Mouse (Mus musculus): ENCODE data around the gene Tsr2.
A peak's percentile ranks its signal among the peaks of the same experiment; 100 is the strongest.

The Tsr2 gene

DNA sequence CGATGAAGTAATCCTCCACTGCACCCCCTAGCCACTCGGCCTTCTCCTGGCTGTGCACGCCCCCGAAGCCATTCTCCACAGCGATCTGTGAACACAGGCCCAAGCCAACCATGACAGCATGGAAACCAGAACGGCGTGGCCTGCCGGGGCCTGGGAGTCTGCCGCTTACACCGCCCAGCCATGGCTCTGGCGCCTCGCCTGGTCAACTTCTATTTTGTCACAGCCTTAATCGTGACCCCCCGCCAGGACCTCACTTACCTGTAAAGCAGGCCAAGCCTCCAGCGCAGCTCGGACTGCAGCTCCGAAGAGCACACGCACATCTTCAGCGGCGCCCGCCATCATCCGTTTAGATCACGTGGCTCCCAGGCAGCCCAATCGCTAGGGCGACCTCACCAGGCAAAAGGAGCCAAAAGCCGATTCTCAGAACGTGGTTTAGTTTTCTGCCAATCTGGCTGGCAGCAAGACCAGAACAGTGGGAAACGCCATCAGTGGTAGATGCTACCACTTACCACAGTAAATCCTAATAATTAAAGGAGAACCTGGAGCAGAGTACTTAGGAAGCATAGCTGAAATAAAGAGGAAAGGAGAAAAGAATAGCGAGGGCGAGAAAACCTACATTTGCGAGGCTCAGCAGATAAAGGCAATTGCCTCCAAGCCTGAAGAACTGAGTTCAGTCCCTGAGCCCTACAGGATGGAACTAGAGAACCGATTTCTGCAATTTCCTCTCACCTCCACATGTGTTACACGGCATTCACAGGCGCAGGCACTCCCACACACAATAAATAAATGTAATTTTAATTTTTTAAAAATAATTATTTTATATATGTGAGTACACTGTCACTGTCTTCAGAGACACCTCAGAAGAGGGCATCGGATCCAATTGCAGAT is at the start of gene Tsr2:
Gene Tsr2, minus strand, starts transcription at position 373 of the 888 bp plus-strand sequence.
- DNase-seq (ENCODE audit: low spot score in 2 of 2) = peak; percentile 58 to 75

- DNase-seq (ENCODE audit: low spot score in 2 of 2) = no peak
These were observed 36.4 kb upstream of the Tsr2 start for GRCm38 (mm10) chrX:151132785-151133184.

- DNase-seq (ENCODE audit: low spot score in 2 of 2) = no peak
These were observed 34.1 kb upstream of the Tsr2 start for GRCm38 (mm10) chrX:151130493-151130892.

DNA sequence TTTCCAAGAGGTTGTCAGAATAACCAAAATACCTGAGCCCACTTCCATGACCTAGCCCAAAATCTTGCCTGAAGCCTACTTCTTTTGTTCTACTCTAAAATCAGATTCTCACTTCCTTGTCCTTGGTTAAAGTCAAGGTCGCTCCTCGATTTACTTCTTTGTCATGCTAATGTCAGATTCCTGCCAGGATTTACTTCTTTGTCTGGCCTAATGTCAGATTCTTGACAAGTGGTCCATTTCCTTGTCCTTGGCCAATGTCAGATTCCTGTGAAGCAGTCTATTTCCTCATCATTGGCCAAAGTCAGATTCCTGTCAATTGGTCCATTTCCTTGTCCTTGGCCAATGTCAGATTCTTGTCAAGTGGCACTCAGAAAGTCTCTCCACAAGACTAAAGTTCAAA is 27.6 kb upstream of the Tsr2 start:
- no peak for DNase-seq (ENCODE audit: low spot score in 2 of 2)

DNA sequence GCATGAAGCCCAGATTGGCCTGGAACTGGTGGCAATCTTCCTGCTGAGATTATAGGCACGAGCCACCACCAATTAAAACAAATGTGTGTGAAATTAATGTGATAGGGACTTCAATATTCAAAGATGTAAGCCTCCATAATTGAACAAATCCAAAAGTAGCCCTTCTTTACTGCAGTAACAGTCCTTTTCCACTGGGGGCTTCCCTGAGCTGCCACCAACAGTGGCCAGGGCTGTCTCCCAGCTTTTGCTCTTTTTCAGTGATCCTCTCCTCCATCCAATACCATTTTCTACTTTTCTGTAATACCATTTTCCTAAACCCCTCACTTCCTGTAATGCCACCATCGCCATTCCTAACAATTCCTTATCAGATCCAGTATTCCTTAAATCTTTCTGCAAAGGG is 21.1 kb upstream of the Tsr2 start:
- no peak for DNase-seq (ENCODE audit: low spot score in 2 of 2)

DNA sequence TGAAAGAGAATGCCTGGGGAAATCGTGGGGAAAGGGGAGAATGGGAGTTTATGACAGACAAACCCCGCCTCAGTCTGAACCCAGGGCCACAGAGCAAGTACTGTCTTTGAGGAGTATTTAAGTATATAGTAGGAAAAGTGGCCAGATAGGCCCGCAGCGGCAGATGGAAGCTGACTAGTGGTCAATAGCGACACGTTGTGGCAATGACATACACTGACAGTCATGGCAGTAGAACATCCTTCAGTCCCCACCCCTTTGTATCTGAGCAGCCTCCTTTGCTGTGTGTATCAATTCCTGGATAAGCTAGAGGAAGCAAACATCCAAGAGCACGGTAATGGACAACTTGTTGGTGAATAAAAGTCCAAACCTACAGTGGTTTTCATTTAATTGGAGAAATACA is 20.5 kb upstream of the Tsr2 start:
- DNase-seq (ENCODE audit: low spot score in 2 of 2) = no peak

GRCm38 (mm10) chrX:151107301-151108067 is 11.1 kb upstream of the Tsr2 start:
- no peak for DNase-seq (ENCODE audit: low spot score in 2 of 2)

DNA sequence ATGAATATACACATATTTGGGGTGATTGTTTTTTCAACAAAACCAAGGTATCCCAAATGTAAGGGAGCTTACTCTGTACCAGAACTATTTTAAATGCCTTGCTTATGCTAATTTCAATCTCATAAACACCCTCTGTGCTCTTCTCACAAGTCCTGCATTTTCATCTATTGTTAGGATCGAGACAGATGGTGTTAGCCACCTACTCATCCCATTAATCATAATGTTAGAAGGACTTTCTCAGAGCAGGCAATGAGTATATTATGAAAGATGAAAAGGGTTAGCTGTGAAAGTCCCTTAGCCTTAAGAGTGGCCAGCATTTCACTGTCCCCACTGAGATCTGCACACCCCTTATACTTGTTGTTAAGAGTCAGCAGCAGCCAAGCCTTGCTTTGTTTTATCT is 8.9 kb downstream of the Tsr2 start:
- no peak for DNase-seq (ENCODE audit: low spot score in 2 of 2)

GRCm38 (mm10) chrX:151085599-151085998 is 10.7 kb downstream of the Tsr2 start:
- DNase-seq (ENCODE audit: low spot score in 2 of 2) = no peak

GRCm38 (mm10) chrX:151076941-151077485 is 19.3 kb downstream of the Tsr2 start:
- DNase-seq (ENCODE audit: low spot score in 2 of 2) = no peak

DNA sequence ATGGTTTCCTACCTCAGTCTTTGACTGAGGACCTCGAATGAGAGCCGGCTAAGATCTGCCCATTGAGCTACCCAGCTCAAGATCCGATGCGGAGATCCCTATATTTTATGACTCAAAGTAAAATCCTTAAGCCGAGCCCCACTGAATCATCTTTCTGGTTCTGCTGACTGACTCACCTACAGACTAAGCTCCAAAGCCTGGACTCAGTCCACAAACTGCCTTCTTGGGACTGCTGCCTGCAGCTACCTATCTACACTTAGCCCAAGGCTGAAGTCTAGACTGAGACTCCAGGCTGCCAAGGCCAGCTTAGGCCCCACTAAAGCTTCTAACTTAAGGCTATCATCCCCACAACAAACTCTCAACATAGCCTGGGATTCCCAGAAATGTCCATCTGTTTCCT is 20.3 kb downstream of the Tsr2 start:
- DNase-seq (ENCODE audit: low spot score in 2 of 2) = no peak

GRCm38 (mm10) chrX:151067876-151068275 is 28.5 kb downstream of the Tsr2 start:
- no peak for DNase-seq (ENCODE audit: low spot score in 2 of 2)

GRCm38 (mm10) chrX:151066071-151066666 is 30.2 kb downstream of the Tsr2 start:
- DNase-seq (ENCODE audit: low spot score in 2 of 2) = no peak

GRCm38 (mm10) chrX:151061615-151062299 is 34.6 kb downstream of the Tsr2 start:
- DNase-seq (ENCODE audit: low spot score in 2 of 2) = no peak

DNA sequence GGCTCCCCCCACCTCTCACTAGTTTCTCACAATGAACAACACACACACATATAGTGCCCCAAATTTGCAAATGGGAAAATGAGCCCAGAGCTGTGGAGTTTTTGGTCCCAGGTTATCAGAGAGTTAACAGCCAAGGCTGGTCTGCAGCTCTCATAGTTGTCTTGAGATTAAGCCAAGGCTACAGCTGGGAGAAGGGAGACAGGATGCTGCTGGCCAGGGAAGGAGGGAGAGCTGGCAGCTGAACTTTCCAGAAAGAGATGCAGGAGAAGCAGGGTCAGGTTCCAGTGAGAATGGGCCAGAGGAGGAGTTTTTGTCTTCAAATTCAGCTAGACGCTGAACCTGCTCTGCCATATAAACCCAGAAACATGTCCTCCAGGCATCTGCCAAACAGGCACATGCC is 37.0 kb downstream of the Tsr2 start:
- DNase-seq (ENCODE audit: low spot score in 2 of 2) = peak in 1 of 2 experiments; percentile 20

- no peak for DNase-seq (ENCODE audit: low spot score in 2 of 2)
These were observed 40.8 kb downstream of the Tsr2 start for GRCm38 (mm10) chrX:151055559-151055958.

DNA sequence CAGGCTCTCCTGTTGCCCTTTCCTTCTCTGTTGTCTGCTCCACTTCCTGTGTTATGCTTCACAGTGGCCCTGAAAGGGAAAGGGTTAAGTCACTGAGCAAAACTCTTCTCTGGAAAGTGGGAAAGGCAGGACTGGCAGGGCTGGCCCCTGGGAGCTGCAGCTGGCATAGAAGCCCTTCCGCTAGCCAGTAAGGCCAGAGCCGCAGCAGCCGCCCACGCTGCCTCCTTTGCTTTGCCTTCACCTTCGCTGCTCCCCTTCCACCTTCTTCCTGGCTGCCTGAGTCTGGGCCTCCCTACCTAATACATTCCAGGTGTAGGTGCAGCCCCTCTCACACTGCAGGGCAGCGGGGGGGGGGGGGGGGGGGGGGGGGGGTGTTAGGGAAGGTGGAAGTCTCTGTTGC is 41.9 kb downstream of the Tsr2 start:
- peak in 1 of 2 experiments; percentile 58 for DNase-seq (ENCODE audit: low spot score in 2 of 2)

- no peak for DNase-seq (ENCODE audit: low spot score in 2 of 2)
These were observed 46.0 kb downstream of the Tsr2 start for GRCm38 (mm10) chrX:151050337-151050736.

GRCm38 (mm10) chrX:151049661-151050215 is 46.6 kb downstream of the Tsr2 start:
- DNase-seq (ENCODE audit: low spot score in 2 of 2) = no peak

GRCm38 (mm10) chrX:151047431-151048058 is 48.8 kb downstream of the Tsr2 start:
- no peak for DNase-seq (ENCODE audit: low spot score in 2 of 2)
